Mouse (Mus musculus): ENCODE measurements around the gene Smoc1. TPM values are rescaled to one million over a fixed set of nuclear protein-coding genes. Genes with fewer than 3 reads are reported as not detected.

The Smoc1 gene
- polyA plus RNA-seq, 1 experiment from 2014 or later, result 15.5 TPM

GRCm38 (mm10) chr12:81043616-81044015 lies 17.0 kb downstream of the Smoc1 start:
- DNase-seq (peak; percentile 37), ATAC-seq (peak; percentile 27; the same call in 1 of the 2 replicates)
- Histone ChIP-seq H3K4me1 (ENCODE audit: insufficient read depth) (peaks cover 3% of the 10 kb centered on the region), H3K36me3 (replicated peaks; ENCODE audit: insufficient read depth, low read length) (no peaks in the 10 kb centered on the region), H3K9me3 (ENCODE audit: low read length) (no peaks in the 10 kb centered on the region), H3K27ac (ENCODE audit: low read depth) (no peak overlapping the region), H3K9ac (replicated peaks) (no peak overlapping the region), H3K27me3 (ENCODE audit: insufficient read depth, low read length) (no peaks in the 10 kb centered on the region), H3K4me3 (ENCODE audit: low read depth, low read length) (no peak overlapping the region), H3K4me2 (ENCODE audit: low read depth, low read length) (no peak overlapping the region)
- TF ChIP-seq EP300 (IDR thresholded peaks at IDR 0.05; ENCODE audit: low read depth) (no peak), CTCF (IDR thresholded peaks at IDR 0.05; ENCODE audit: low read depth) (no peak)
- 65% methylated on average over 11 of the region's 11 CpGs for WGBS (ENCODE audit: insufficient replicate concordance)

DNA sequence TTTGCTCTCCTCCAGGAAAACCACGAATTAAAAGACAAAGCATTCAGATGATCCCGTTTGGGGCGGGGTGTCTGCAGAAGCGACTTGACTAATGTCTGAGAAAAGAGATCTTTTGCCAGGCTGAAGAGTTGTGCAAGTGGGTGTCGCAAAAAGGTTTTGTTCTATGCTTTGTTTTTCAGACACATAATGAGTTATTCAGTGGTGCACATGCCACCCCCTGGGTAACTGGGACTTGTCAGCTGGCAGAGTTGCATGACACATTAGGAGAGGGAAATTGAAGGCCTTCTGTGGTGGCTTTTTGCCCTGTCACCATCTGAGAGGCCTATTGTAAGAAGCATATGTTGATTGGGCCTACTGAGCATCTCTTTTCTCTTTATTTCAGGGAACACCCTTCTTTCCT lies 20.3 kb downstream of the Smoc1 start:
- Histone ChIP-seq H3K9me3 (ENCODE audit: low read length) (no peaks in the 10 kb centered on the region), H3K4me3 (ENCODE audit: low read depth, low read length) (no peak overlapping the region), H3K27me3 (ENCODE audit: insufficient read depth, low read length) (no peaks in the 10 kb centered on the region), H3K4me2 (ENCODE audit: low read depth, low read length) (no peak overlapping the region), H3K9ac (replicated peaks) (no peak overlapping the region), H3K27ac (ENCODE audit: low read depth) (no peak overlapping the region), H3K4me1 (ENCODE audit: insufficient read depth) (peaks cover 3% of the 10 kb centered on the region), H3K36me3 (replicated peaks; ENCODE audit: insufficient read depth, low read length) (no peaks in the 10 kb centered on the region)
- DNase-seq (no peak), ATAC-seq (no peak)
- 45% methylated on average over 5 of the region's 5 CpGs for WGBS (ENCODE audit: insufficient replicate concordance)
- TF ChIP-seq CTCF (IDR thresholded peaks at IDR 0.05; ENCODE audit: low read depth) (no peak), EP300 (IDR thresholded peaks at IDR 0.05; ENCODE audit: low read depth) (no peak)

- Histone ChIP-seq H3K27ac (ENCODE audit: low read depth) (no peak overlapping the region), H3K4me2 (ENCODE audit: low read depth, low read length) (no peak overlapping the region), H3K9me3 (ENCODE audit: low read length) (no peaks in the 10 kb centered on the region), H3K36me3 (replicated peaks; ENCODE audit: insufficient read depth, low read length) (no peaks in the 10 kb centered on the region), H3K4me1 (ENCODE audit: insufficient read depth) (no peaks in the 10 kb centered on the region), H3K9ac (replicated peaks) (no peak overlapping the region), H3K4me3 (ENCODE audit: low read depth, low read length) (no peak overlapping the region), H3K27me3 (ENCODE audit: insufficient read depth, low read length) (no peaks in the 10 kb centered on the region)
- 81% methylated on average over 5 of the region's 5 CpGs for WGBS (ENCODE audit: insufficient replicate concordance)
- TF ChIP-seq EP300 (IDR thresholded peaks at IDR 0.05; ENCODE audit: low read depth), result no peak
- TF ChIP-seq CTCF (IDR thresholded peaks at IDR 0.05; ENCODE audit: low read depth), result no peak
- DNase-seq (no peak), ATAC-seq (no peak)
Measured at GRCm38 (mm10) chr12:81049661-81050060, 23.1 kb downstream of the Smoc1 start.

- Histone ChIP-seq H3K27ac (ENCODE audit: low read depth) (no peak overlapping the region), H3K4me2 (ENCODE audit: low read depth, low read length) (no peak overlapping the region), H3K4me1 (ENCODE audit: insufficient read depth) (no peaks in the 10 kb centered on the region), H3K9me3 (ENCODE audit: low read length) (no peaks in the 10 kb centered on the region), H3K36me3 (replicated peaks; ENCODE audit: insufficient read depth, low read length) (no peaks in the 10 kb centered on the region), H3K9ac (replicated peaks) (no peak overlapping the region), H3K27me3 (ENCODE audit: insufficient read depth, low read length) (no peaks in the 10 kb centered on the region), H3K4me3 (ENCODE audit: low read depth, low read length) (no peak overlapping the region)
- DNase-seq (no peak), ATAC-seq (no peak)
- WGBS (ENCODE audit: insufficient replicate concordance), result 82% methylated on average over 11 of the region's 11 CpGs
- no peak for TF ChIP-seq CTCF (IDR thresholded peaks at IDR 0.05; ENCODE audit: low read depth)
- TF ChIP-seq EP300 (IDR thresholded peaks at IDR 0.05; ENCODE audit: low read depth), result no peak
Measured at GRCm38 (mm10) chr12:81055000-81055705, 28.5 kb downstream of the Smoc1 start.

DNA sequence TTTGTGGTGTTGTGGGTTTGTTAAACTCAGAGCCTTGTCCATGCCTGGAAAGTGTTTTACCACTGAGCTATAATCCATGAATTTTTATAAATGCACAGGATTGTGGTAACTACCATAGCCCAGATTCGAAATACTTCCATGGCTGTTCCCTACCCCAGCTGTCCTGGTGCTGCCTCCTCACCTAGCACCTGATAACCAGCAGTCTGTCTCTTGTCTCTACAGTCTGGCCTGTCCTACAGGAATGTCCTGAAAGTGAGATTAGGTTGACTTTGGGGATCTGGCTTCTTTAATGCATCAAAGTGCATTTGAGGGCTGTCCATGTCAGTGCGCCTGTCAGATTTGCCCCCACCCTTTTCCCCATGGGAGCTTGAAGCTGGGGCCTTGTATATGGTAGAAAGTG lies 29.2 kb downstream of the Smoc1 start:
- no peak overlapping the region for H3K27ac ChIP-seq (ENCODE audit: low read depth)
- 66% methylated on average over 2 of the region's 2 CpGs for WGBS (ENCODE audit: insufficient replicate concordance)
- no peak for ATAC-seq
- no peak overlapping the region for H3K4me2 ChIP-seq (ENCODE audit: low read depth, low read length)
- TF ChIP-seq CTCF (IDR thresholded peaks at IDR 0.05; ENCODE audit: low read depth) (no peak), EP300 (IDR thresholded peaks at IDR 0.05; ENCODE audit: low read depth) (no peak)
- H3K9ac ChIP-seq (replicated peaks), result no peak overlapping the region
- H3K4me3 ChIP-seq (ENCODE audit: low read depth, low read length), result no peak overlapping the region
- no peaks in the 10 kb centered on the region for H3K4me1 ChIP-seq (ENCODE audit: insufficient read depth)
- DNase-seq, result no peak
- H3K36me3 ChIP-seq (replicated peaks; ENCODE audit: insufficient read depth, low read length), result no peaks in the 10 kb centered on the region
- no peaks in the 10 kb centered on the region for H3K27me3 ChIP-seq (ENCODE audit: insufficient read depth, low read length)
- H3K9me3 ChIP-seq (ENCODE audit: low read length), result no peaks in the 10 kb centered on the region

- no peak overlapping the region for H3K9ac ChIP-seq (replicated peaks)
- ATAC-seq (no peak), DNase-seq (no peak)
- no peaks in the 10 kb centered on the region for H3K4me1 ChIP-seq (ENCODE audit: insufficient read depth)
- H3K4me2 ChIP-seq (ENCODE audit: low read depth, low read length), result no peak overlapping the region
- H3K27me3 ChIP-seq (ENCODE audit: insufficient read depth, low read length), result no peaks in the 10 kb centered on the region
- H3K4me3 ChIP-seq (ENCODE audit: low read depth, low read length), result no peak overlapping the region
- no peaks in the 10 kb centered on the region for H3K9me3 ChIP-seq (ENCODE audit: low read length)
- no peaks in the 10 kb centered on the region for H3K36me3 ChIP-seq (replicated peaks; ENCODE audit: insufficient read depth, low read length)
- TF ChIP-seq CTCF (IDR thresholded peaks at IDR 0.05; ENCODE audit: low read depth) (no peak), EP300 (IDR thresholded peaks at IDR 0.05; ENCODE audit: low read depth) (no peak)
- 67% methylated on average over 4 of the region's 4 CpGs for WGBS (ENCODE audit: insufficient replicate concordance)
- H3K27ac ChIP-seq (ENCODE audit: low read depth), result no peak overlapping the region
Measured at GRCm38 (mm10) chr12:81057619-81058018, 31.0 kb downstream of the Smoc1 start.

All from liver, postnatal 0 days (tissue).